Mouse (Mus musculus): ENCODE data around the gene Arhgap24. TPM values are rescaled to one million over a fixed set of nuclear protein-coding genes. Genes with fewer than 3 reads are reported as not detected.

Arhgap24 gene
- total RNA-seq, 2 experiments from 2014 or later: 17.2 to 33.0 TPM

DNA sequence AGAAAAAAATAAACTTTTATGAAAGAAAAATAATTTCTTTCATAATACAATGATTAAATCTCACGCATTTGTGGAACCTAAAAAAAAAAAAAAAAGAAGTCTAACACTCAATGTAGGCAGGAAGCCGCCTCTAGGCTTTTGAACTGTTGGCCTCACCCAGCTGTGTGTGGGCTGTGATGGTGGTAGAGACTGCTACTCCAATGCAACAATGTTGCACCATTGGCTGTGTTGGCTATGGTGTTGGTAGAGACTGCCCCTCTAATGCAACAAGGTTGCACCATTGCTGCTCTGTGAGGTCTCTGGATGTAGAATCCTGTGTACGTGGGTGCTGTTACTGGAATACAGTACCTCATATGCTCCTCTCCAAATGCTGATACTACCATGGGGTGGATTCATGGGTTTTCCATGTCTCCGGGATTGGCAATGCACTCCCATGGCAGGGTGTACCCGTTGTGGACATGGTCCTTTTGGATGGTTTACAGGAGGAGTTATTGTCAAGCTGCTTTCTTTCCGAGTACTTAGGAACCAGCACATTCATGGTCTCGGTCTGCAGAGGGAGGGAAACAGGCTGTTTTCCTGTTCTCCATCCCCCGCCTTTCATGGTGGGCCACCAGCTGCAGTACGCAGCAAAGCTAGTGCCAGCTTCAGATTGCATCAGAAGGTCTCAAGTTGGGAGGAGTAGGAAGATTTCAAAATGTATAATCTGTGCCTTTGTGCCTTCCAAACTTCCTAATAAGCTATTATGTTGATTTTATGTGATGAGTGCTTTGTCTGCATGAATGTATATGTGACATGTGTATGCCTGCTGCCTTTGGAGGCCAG lies 186.8 kb downstream of the Arhgap24 start:
- no peak for DNase-seq
- intact Hi-C loops (cut with DNase I): no loop called here

DNA sequence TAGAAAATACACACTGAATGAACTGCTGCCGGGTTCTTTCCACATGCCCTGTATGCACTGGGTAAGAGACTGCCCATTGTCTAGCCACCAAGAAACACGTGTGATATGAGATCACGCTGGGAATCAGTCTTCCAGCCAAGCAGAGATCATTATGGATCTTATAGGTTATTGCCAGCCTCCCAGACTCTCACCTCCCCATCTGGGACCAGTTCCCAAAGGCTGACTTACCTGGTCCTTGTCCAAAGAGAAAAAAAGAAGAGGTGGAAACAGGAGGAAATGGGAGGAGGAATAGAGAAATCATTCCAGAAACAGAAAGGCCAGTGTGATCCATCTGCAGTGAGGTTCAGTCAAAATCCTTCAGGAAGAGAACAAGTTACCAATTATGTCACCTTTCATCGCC lies 189.0 kb downstream of the Arhgap24 start:
- DNase-seq: no peak
- intact Hi-C loops (cut with DNase I): no loop called here

DNA sequence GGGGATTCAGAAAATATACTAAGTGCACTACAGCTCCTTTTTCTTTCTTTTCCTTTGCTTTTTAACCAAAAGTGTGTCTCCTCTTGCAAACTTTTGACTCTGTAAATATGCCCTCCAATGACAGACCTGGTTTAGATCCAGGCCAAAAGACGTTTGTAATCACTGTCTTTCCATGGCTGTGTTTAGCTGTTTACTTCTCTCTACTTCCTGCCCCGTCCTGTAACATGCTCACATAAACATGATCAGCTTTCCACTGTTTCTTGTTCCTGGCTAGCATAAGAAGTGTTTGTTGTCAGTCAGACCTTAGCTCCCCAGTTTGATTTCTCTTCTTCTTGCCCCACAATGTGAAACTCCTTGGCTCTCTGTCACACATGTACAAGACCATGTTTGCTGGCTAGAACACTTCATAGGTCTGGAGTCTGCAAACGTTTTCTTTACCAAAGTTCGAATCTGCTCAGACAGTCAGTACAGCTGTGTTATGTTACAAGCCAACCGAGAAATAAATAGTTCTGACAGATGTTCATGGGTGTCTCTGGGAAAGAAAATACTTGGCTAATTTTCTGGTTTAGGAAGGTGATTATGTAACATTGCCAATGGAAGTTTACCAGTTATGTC lies 189.6 kb downstream of the Arhgap24 start:
- intact Hi-C loops (cut with DNase I): no loop called here

DNA sequence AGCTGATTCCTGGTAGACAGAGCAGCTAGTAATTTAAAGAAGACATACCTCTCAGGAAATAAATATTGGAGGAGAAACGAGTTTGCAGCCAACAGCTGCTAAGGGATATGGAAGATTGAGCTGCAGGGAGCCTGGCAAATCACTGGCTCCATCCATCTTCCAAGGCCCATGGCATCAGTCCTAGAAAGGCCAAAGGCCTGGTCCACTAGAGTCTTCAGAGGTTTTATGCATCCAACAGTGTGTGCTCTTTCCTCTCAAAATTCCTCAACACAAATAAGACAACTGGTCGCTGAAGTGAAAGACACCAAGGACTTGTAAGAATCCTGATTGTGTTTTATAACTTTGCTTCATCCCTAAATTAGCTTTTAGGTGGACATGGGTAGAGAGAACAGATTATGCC lies 194.1 kb downstream of the Arhgap24 start:
- intact Hi-C loops (cut with DNase I): no loop called here
- DNase-seq: no peak

More for the DNA sequence above, 189.6 kb downstream of the Arhgap24 start:
- peak in 1 of 2 experiments; percentile 32 for DNase-seq

DNA sequence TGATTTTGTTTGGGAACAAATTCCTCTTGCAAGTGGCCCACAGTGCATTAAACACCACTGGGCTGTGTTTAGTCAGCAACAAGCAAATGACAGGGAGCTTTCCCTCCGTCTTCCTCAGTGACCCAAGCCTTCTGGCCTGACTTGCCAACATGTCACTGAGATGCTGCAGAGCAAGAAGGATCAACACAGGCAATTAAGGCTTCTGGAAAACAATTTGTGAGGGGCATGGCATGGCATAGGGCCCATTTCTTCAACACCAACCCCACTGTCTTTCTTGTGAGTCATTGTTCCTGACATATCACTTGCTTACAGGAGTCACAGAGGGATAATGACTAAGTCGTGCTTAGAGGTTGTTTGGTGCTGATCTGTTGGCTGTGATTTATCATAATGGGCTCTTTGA lies 196.0 kb downstream of the Arhgap24 start:
- intact Hi-C loops (cut with DNase I): no loop called here
- no peak for DNase-seq

DNA sequence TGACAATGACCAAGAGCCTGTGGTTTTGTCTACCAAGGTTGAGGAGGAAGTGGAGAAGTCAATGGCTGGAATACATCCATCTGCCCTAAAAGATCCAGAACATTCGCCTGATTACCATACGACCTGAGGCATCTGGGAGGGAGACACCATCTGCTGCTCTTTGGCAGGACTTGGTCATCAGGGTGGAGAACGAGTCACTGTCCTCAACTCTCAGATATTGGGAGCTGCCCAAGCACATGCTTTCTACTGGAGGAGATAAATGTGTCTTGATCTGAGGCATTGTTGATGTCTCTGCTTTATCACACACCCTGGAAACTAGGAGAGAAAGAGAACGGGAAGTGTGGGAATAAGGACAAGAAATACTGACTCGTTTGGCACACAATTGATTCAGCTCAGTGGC lies 206.5 kb downstream of the Arhgap24 start:
- intact Hi-C loops (cut with DNase I): loop anchor here (10.0 kb wide), 1 partner anchor 213 kb away; no protein-coding TSS in a partner anchor

DNA sequence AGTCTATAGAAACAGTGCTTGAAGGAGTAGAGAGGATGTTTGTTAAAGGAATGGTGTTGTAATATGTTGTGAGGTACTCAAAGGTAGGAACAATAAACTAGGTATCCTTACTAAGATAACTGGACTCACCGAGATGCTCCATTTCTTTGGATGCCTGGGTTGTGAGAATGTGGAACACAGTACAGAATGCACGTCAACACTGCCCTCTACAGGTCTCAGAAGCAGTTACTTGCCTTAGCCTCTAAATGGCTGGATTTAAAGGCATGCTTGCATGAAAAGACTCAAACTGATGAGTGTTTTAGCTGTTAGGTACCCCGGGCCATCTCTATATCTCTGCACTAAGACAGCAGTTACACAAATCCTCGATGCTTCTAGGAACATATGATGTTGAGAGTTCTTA lies 211.3 kb downstream of the Arhgap24 start:
- peak; percentile 52 to 65 for DNase-seq
- intact Hi-C loops (cut with DNase I): loop anchor here (5.0 kb wide), 2 partner anchors 270 to 545 kb away; no protein-coding TSS in a partner anchor

More for the DNA sequence above, 206.5 kb downstream of the Arhgap24 start:
- DNase-seq: no peak

DNA sequence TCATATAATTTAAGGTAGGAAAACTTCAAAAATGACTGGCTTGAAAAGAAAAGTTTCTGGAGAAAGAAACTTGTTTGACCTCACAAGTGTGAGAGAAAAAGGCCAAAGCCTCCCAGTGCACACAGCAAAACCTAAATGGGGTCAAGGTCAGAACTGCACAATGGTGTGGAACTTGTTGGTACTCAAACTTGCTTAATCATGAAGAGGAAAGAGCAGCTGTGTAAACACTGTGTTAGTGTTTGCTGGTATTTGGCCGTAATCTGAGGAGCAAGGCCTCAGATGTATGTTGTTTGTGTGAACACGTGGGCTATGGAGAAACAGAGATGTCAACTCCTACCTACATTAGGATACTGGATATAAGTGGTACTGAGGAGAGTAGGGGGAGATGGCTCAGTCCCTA lies 212.0 kb downstream of the Arhgap24 start:
- DNase-seq: no peak
- intact Hi-C loops (cut with DNase I): loop anchor here (5.0 kb wide), 2 partner anchors 271 to 546 kb away; no protein-coding TSS in a partner anchor

DNA sequence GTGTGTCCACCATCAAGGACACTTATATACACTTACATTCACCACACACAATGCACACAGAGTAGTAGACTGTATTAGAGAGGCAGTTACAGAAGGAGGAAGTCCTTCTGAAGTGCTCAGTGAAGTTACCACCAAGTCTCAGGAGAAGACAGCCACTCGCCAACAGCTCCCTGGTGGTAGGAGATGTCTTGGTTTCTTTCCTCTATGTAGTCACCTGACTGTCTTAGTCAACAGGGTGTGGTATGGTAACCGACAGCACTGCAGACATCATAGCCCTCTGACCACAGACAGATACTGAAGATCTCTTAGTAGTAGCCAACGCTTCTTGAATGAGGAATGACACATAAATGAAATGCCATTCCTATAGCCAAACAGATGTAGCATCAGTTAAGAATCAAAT lies 212.7 kb downstream of the Arhgap24 start:
- intact Hi-C loops (cut with DNase I): loop anchor here (5.0 kb wide), 2 partner anchors 272 to 547 kb away; no protein-coding TSS in a partner anchor
- no peak for DNase-seq

DNA sequence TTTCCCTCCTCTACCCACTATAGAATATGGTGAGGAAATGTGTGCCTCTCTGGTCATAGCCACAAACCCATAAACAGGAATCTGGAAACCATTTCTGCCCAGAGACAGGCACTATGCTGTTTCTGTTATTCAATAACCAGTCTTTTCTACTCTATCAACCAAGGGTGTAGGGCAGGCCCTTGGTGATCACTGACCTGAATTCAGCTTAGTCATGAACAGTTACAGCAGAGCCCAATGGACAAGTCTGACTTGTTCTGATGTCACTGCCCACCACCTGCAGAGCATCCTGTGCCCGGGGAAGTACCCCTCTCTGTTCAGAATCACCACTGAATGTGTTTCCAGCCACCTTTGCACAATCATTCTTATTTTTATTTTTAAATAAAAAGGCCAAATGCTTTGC lies 216.6 kb downstream of the Arhgap24 start:
- intact Hi-C loops (cut with DNase I): no loop called here
- no peak for DNase-seq

DNA sequence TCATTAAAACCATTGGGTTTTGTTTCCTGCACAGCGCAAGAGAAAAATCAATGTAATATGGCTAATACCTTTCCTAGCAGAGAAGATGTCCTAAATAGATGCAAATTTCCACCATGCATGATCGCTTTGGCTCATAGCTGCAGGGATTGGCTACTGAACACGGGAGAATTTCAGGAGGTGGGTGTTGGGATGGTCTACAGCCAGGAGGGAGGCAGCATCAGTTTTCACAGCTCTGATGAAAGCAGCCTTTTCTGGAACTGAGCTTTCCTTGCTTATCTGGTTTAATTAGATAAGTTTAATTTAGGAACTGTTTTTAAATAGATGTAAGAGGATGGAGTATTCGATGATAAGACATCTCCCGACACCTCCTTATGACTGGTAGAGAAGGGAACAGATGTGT lies 217.2 kb downstream of the Arhgap24 start:
- intact Hi-C loops (cut with DNase I): no loop called here
- peak in 1 of 2 experiments; percentile 15 for DNase-seq

DNA sequence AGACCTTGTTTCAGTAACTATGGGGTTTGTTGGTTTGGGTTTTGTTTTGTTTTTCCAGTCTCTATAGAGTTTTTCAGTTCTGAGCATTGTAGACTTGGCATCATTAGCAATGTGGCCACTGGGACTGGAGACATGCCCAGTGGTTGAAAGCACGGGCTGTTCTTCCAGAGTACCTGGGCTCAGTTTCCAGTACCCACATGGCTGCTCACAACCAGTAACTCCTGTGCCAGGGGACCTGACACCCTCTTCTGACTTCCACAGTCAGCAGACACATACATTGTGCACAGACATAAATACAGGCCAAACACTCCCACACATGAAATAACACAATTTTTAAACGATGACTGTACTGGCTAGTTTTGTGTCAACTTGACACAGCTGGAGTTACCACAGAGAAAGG lies 217.7 kb downstream of the Arhgap24 start:
- intact Hi-C loops (cut with DNase I): no loop called here
- DNase-seq: peak; percentile 44 to 62

DNA sequence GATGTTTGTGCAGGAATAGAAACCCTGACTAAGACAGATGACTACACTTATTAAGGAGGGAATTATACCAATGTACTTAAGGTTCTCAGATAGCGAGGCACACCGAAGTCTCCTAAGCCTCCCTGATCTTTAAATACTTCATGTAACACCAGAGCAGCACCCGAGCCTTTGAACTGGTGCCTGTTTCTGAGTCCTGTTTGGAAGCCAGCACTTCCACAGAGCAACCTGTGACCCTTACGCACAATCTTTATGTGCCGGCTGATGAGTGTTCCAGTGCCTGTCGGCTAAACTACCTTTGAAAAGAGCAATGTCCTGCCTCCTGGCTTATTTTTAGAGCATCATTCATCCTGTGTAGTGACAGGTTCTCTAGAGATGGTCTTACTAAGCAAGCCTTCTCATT lies 221.4 kb downstream of the Arhgap24 start:
- DNase-seq: no peak

DNA sequence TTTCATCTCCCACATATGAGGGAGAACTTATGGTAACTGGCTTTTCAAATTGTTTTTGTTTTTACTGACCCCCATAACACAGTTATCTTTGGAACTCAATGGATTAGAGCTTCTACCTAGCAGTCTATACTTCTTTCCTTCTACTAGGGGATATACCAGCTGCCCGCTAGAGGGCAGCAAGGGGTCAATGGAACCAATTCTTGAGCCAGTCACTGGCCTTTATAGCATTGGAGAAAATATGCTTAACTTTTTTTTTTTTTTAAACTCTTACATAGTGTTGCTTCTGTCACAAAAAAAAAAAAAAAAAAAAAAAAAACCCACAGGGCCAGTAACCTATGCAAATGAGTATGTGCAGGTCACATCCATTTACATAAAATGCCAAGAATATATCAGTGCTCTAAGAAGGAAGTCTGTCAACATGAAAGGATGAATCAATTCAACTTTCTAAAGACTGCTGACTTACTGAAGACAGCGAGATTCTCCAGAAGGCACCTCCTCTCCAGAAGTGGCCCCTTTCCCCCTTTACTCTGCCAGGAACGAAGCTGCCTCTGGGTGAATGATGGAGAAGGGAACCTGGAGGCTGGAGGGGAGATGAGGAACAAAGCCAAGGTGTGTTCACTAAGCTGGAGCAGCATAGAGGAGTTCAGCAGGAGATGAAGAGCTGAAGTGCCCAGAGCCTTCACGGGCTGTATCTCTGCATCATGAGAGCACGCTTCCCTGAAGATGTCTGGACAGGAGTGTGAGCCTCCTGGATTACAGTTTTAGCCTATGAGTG lies 222.3 kb downstream of the Arhgap24 start:
- peak; percentile 67 to 76 for DNase-seq
- intact Hi-C loops (cut with DNase I): loop anchor here (5.0 kb wide), 1 partner anchor 174 kb away; no protein-coding TSS in a partner anchor

More for the DNA sequence above, 221.4 kb downstream of the Arhgap24 start:
- intact Hi-C loops (cut with DNase I): loop anchor here (5.0 kb wide), 1 partner anchor 175 kb away; no protein-coding TSS in a partner anchor

DNA sequence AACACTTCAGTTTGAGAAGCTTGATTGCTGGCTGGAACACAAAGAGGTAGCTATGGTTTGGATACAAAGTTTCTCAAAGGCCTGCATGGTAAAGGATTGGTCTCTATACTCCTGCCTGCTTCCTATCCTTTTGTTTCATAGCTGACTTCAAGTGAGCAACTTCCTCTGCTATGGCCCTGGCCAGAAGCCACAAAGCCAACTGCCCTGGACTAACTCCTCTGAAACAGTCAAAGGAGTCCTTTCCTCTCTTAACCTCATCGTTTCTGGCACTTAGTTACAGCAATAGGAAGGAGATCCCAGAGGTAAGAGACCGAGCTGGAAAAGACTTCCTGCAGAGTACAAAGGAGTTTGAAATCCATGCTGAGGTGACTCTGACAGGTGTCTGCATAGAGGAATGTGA lies 224.0 kb downstream of the Arhgap24 start:
- intact Hi-C loops (cut with DNase I): loop anchor here (5.0 kb wide), 1 partner anchor 62 kb away; no protein-coding TSS in a partner anchor
- no peak for DNase-seq

DNA sequence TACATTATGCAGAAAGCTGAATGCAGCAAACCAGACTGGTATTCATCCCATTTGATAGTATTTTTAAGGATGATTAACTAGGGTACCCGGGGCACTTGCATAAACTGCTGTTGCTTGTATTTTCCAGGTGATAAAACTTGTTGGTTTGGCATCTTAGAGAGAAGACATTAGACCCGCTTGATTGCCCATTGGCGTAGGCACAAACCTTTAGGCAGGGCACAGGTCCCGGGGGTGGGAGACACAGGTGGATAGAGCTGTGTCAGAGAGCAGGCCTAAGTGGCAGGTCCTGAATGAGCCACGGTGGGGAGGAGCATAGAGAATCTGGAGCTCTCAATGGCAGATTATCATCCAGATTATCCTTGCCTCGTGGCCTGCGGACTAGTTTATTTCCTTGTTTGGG lies 229.1 kb downstream of the Arhgap24 start:
- DNase-seq: no peak
- intact Hi-C loops (cut with DNase I): no loop called here

DNA sequence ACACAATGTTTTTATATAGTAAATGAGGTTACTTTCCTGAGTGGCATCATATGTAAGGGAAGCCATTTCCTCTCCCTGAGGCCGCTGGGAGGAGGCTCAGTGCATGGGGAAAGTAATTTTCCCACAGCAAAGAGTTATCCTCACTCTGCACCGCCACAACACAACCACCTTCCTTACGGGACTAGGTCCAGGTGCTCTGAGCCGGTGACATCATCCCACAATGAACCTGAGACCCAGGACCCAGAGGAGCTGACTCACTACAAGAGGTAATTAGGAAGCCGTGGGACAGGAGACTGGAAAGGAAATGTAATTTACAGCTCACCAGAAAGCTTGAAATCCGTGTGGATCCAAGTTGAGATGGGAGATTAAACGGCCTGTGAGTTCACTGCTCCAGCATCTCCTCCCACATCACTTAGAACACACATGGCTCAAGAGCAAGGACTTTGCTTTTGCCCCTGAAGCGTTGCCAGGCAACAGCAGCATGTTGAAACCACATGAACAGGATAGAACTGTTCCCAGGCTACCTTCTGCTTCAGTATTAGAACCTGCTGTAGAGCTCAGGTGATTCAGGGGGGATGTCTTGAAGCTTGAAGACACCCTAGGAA lies 238.3 kb downstream of the Arhgap24 start:
- no peak for DNase-seq
- intact Hi-C loops (cut with DNase I): no loop called here

DNA sequence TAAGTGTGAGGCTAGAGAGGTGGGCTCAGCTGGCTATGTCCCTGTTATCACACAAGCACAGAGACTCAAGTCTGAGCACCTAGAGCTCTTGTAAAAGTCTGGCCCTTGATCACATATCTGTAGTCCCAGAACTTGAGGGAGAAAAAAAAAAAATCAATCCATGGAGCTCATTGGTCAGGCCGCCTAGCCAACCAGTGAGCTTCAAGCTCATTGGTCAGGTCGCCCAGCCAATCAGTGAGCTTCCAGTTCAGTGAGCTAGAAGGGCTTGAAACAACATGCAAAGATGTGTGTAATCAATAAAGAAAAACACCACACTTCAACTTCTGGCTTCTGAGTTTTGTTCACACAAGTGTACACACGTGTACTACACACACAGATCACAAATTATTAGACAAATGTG lies 242.4 kb downstream of the Arhgap24 start:
- intact Hi-C loops (cut with DNase I): no loop called here
- no peak for DNase-seq

DNA sequence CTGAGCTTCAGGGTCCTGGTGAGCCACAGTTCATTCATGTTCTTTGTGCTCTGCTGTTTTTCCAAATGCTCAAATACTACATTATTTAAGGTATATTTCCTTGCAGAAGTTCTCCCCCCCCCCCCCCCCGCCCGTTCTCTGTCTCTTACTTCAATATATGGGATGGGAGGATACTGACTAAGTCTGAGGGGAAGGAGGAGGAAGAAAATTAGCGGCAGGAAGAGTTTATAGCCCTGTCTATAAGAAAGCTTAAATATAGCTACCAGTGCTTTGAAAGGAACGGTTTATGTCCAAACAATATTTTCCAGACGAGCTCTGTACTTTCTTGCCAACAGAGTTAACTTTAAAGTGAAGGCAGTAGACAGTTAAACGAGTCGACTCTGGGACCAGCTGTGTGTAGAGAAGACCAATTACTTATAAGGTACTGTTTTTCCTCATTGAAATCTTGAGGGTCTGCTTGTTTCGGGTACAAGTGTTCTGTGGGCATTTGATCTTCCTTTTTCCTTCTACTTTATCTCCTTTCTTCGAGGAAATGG lies 243.7 kb downstream of the Arhgap24 start:
- no peak for DNase-seq
- intact Hi-C loops (cut with DNase I): no loop called here

DNA sequence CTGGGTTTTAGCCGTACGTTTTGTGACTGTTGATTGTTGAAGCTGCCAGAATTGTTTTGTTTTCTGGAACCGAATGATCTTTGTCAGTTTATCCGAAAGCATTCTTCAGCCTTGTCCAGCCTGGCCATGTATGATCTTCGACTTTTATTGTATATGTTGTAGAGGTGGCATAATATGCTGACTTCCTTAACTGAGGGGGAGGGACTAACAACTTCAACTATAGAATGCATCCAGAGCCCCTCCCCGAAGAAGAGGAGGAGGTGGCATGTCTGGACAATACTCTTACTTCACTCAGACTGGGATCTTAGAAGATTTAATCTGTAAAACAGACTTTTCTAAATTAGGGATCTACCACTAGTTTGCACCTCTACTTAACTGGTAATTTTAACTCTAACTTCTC lies 244.2 kb downstream of the Arhgap24 start:
- intact Hi-C loops (cut with DNase I): no loop called here
- DNase-seq: no peak

All from heart, postnatal 36 days (tissue).